Mouse (Mus musculus) hindbrain, embryonic 11.5 days (tissue): ENCODE measurements around the gene Agpat3. TPM values are rescaled to one million over a fixed set of nuclear protein-coding genes. Genes with fewer than 3 reads are reported as not detected.

Experiments
- ATAC-seq: fragments of 200-750 bp; cut with Nextera tagmentation; 2 replicates; pipeline ENCODE4 v1.8.0; 2017; ENCODE audit warnings: mild to moderate bottlenecking, moderate TSS enrichment, moderate library complexity; ENCODE audit not compliant: low FRiP score
- DNase-seq: peaks from one replicate; pipeline ENCODE4 v3.0.0-alpha.2; 2015; ENCODE audit warnings: low spot score
- H3K27ac ChIP-seq: fragments of 300-500 bp; sonication (generic); 2 replicates; pipeline ENCODE4 v1.5.1; 2014; ENCODE audit warnings: mild to moderate bottlenecking, low read depth, low read length
- H3K27me3 ChIP-seq: fragments of 300-500 bp; sonication (generic); 2 replicates; pipeline ENCODE4 v1.6.1; 2014; ENCODE audit warnings: mild to moderate bottlenecking, low read length, moderate library complexity, mixed read lengths; ENCODE audit not compliant: control insufficient read depth, insufficient read depth
- H3K36me3 ChIP-seq: fragments of 300-500 bp; sonication (generic); 2 replicates; pipeline ENCODE4 v1.6.1; 2014; ENCODE audit warnings: mild to moderate bottlenecking, low read length, moderate library complexity, mixed read lengths; ENCODE audit not compliant: control insufficient read depth, insufficient read depth
- H3K4me1 ChIP-seq: fragments of 300-500 bp; sonication (generic); replicated peaks from 2 replicates; pipeline ENCODE4 v1.6.1; 2014; ENCODE audit warnings: low read length, mixed read lengths; ENCODE audit not compliant: control insufficient read depth, insufficient read depth
- H3K4me2 ChIP-seq: fragments of 300-500 bp; sonication (generic); replicated peaks from 2 replicates; pipeline ENCODE4 v1.6.1; 2014; ENCODE audit warnings: mild to moderate bottlenecking, low read depth, low read length
- H3K4me3 ChIP-seq: fragments of 300-500 bp; sonication (generic); 2 replicates; pipeline ENCODE4 v1.5.1; 2014; ENCODE audit warnings: low read depth, low read length
- H3K9ac ChIP-seq: fragments of 300-500 bp; sonication (generic); 2 replicates; pipeline ENCODE4 v1.6.1; 2014; ENCODE audit warnings: low read depth, low read length
- H3K9me3 ChIP-seq: fragments of 300-500 bp; sonication (generic); 2 replicates; pipeline ENCODE4 v1.6.1; 2016; ENCODE audit warnings: low read length; ENCODE audit not compliant: control insufficient read depth
- WGBS: fragments of 180-500 bp; shearing (Covaris S2); extraction: QIAGEN DNeasy Blood & Tissue Kit; methylation state at CpG from one replicate; pipeline ENCODE4 v1.1.7; 2014; 5-methylcytosine and 5-hydroxymethylcytosine counted together
- polyA plus RNA-seq: library from polyadenylated mRNA; unstranded; fragments of >200 nt; fragmentation: Nextera tagmentation; extraction: Ambion mirVana; gene quantifications from 2 replicates; pipeline ENCODE4 v1.2.1, GENCODE M21; 2014

Agpat3 gene
- polyA plus RNA-seq, 1 experiment from 2014 or later = 46.0 TPM

GRCm38 (mm10) chr10:78221315-78221714, 131.0 kb downstream of the Agpat3 start:
- Histone ChIP-seq H3K27me3 (no peaks in the 10 kb centered on the region), H3K27ac (no peak overlapping the region), H3K4me1 (no peaks in the 10 kb centered on the region), H3K36me3 (0 out of 2 replicates have a peak, but pooled peaks cover 2% of the 10 kb centered on the region), H3K4me3 (no peak overlapping the region), H3K4me2 (no peak overlapping the region), H3K9me3 (no peaks in the 10 kb centered on the region), H3K9ac (no peak overlapping the region)
- 93% methylated on average over 7 of the region's 7 CpGs for WGBS
- DNase-seq = no peak
- no peak for ATAC-seq

- ATAC-seq (no peak), DNase-seq (no peak)
- peaks cover 4% of the 10 kb centered on the region; the same call in 1 of the 2 replicates for H3K36me3 ChIP-seq
- no peaks in the 10 kb centered on the region for H3K27me3 ChIP-seq
- 86% methylated on average over 1 of the region's 1 CpGs for WGBS
- no peak overlapping the region for H3K9ac ChIP-seq
- H3K4me3 ChIP-seq = no peak overlapping the region
- no peak overlapping the region for H3K27ac ChIP-seq
- H3K9me3 ChIP-seq = no peaks in the 10 kb centered on the region
- H3K4me2 ChIP-seq = no peak overlapping the region
- no peaks in the 10 kb centered on the region for H3K4me1 ChIP-seq
Measured at GRCm38 (mm10) chr10:78219528-78219927, 132.8 kb downstream of the Agpat3 start.

Other genes with a start within 250 kb of the Agpat3 start
- 13.6 and 17.6 TPM in 2 replicates for gene D10Jhu81e, start 182.7 kb downstream of the Agpat3 start, polyA plus RNA-seq
- 14.1 and 18.7 TPM in 2 replicates for gene Pwp2, start 167.3 kb downstream of the Agpat3 start, polyA plus RNA-seq
- gene Trappc10, start 107.8 kb downstream of the Agpat3 start, polyA plus RNA-seq = 17.7 and 21.2 TPM in 2 replicates
- 225 and 242 TPM in 2 replicates for gene Rrp1, start 60.6 kb upstream of the Agpat3 start, polyA plus RNA-seq
- 115 and 117 TPM in 2 replicates for gene Cstb, start 73.2 kb upstream of the Agpat3 start, polyA plus RNA-seq
- gene Pdxk, start 112.5 kb upstream of the Agpat3 start, polyA plus RNA-seq = 6.8 TPM in 2 replicates
- 0.15 TPM in 1 of 2 replicates, not detected in the other for gene Olfr1358, start 164.9 kb upstream of the Agpat3 start, polyA plus RNA-seq
- gene Ilvbl, start 221.9 kb upstream of the Agpat3 start, polyA plus RNA-seq = 27.5 and 31.2 TPM in 2 replicates
- gene Syde1, start 239.5 kb upstream of the Agpat3 start, polyA plus RNA-seq = 10.0 and 11.9 TPM in 2 replicates